In the genomic region with DNA sequence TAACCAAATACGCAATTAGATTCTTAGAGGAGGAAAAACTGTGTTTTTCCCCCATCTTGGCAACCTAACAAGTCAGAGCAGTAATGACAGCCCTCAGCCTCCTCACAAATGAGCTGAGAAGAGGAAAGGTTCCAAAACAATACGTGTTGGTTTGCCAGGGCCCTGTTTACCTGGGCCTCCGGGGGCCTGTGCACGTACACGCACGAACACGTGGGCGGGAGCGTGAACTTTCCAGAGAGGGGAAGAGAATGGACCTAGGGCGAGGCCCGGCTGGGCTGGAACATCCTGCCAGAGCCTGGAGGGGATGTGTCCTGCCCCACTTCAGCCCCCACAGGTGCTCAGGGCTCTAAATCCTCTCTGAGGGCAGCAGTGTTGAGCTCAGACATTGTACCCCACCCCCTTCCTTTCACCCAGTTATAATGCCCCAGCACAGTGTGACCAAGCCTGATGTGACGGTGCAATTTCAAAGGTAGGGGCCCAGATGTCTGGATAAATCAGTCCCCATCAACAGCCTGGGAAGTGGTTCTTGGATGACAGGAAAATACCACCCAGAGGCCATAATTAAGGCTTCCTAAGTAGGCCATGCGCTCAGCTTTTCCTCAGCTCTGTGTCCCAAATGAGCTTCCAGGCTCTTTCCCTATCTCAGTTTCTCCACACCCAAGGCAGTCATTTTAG, we compare ENCODE assay signal across 13 mouse cellular contexts. TPM values are rescaled to one million over a fixed set of nuclear protein-coding genes. Genes with fewer than 3 reads are reported as not detected.
DNase-seq lines count a peak whose midpoint lies in the region; ATAC-seq and TF ChIP-seq lines count a peak whose summit lies in the region.
"Had no signal": no experiment of that assay in that cellular context is flagged by ENCODE, and none has a peak within 500 bp of the region (broad histone marks: within the 10 kb centered on the region; RNA-seq: fewer than 3 reads in every experiment).

No protein-coding gene starts in this region.

- H3K9me3 ChIP-seq in liver, postnatal 0 days (ENCODE audit: low read length) = no peaks in the 10 kb centered on the region
- no peaks in the 10 kb centered on the region for H3K9me3 ChIP-seq in heart, embryonic 13.5 days
- no peaks in the 10 kb centered on the region for H3K9me3 ChIP-seq in limb, embryonic 14.5 days (ENCODE audit: control insufficient read depth, low read length)
- H3K9me3 ChIP-seq: liver, embryonic 13.5 days had no signal

- 71% methylated on average over 13 of the region's 13 CpGs for WGBS in liver, postnatal 0 days (ENCODE audit: insufficient replicate concordance)
- WGBS in heart, embryonic 13.5 days = 67% methylated on average over 13 of the region's 13 CpGs
- WGBS in limb, embryonic 14.5 days = 54% methylated on average over 13 of the region's 13 CpGs

- H3K36me3 ChIP-seq in liver, postnatal 0 days (replicated peaks; ENCODE audit: insufficient read depth, low read length) = no peaks in the 10 kb centered on the region
- H3K36me3 ChIP-seq in heart, embryonic 13.5 days = no peaks in the 10 kb centered on the region
- H3K36me3 ChIP-seq in limb, embryonic 14.5 days (ENCODE audit: control insufficient read depth, insufficient read depth, low read length) = no peaks in the 10 kb centered on the region
- H3K36me3 ChIP-seq: liver, embryonic 13.5 days had no signal

- no peak for TF ChIP-seq EP300 in liver, postnatal 0 days (IDR thresholded peaks at IDR 0.05; ENCODE audit: low read depth)

- ATAC-seq in liver, postnatal 0 days = peak; percentile 25; the same call in 1 of the 2 replicates
- ATAC-seq in heart, embryonic 13.5 days (ENCODE audit: extremely low read depth, insufficient number of reproducible peaks, low FRiP score, low TSS enrichment) = no peak
- ATAC-seq in limb, embryonic 14.5 days (ENCODE audit: low FRiP score, low read depth) = peak; percentile 26; the same call in 1 of the 2 replicates

- no peaks in the 10 kb centered on the region for H3K27me3 ChIP-seq in liver, postnatal 0 days (ENCODE audit: insufficient read depth, low read length)
- H3K27me3 ChIP-seq in heart, embryonic 13.5 days (replicated peaks) = no peaks in the 10 kb centered on the region
- no peaks in the 10 kb centered on the region for H3K27me3 ChIP-seq in limb, embryonic 14.5 days (ENCODE audit: control insufficient read depth, insufficient read depth, low read length)
- H3K27me3 ChIP-seq: liver, embryonic 13.5 days had no signal

- no peak for DNase-seq in liver, postnatal 0 days
- no peak for DNase-seq in liver
- peak; percentile 23 for DNase-seq in brain, adult 2 months (ENCODE audit: low read depth, low spot score)
- DNase-seq in limb, embryonic 14.5 days (ENCODE audit: low spot score) = no peak
- DNase-seq in adrenal gland, postnatal 10 days = no peak
- no peak for DNase-seq in kidney, postnatal 36 days
- no peak for DNase-seq in layer of hippocampus, postnatal 25 days (ENCODE audit: extremely low spot score in 1 of 2, low spot score in 1 of 2)
- DNase-seq: adrenal gland, postnatal 25 days; cerebellum, postnatal 36 days; kidney, postnatal 14 days; liver, embryonic 13.5 days; thymus, postnatal 25 days had no signal

- no peak overlapping the region for H3K4me3 ChIP-seq in liver, postnatal 0 days (ENCODE audit: low read depth, low read length)
- H3K4me3 ChIP-seq in heart, embryonic 13.5 days = no peak overlapping the region
- H3K4me3 ChIP-seq in limb, embryonic 14.5 days (replicated peaks; ENCODE audit: low read length) = no peak overlapping the region
- H3K4me3 ChIP-seq: liver, embryonic 13.5 days had no signal

- TF ChIP-seq POLR2A in limb, embryonic 14.5 days (IDR thresholded peaks at IDR 0.05; ENCODE audit: borderline replicate concordance, extremely low read depth, insufficient read depth, insufficient read length) = no peak

- H3K4me2 ChIP-seq in liver, postnatal 0 days (ENCODE audit: low read depth, low read length) = no peak overlapping the region
- H3K4me2 ChIP-seq in heart, embryonic 13.5 days = no peak overlapping the region
- H3K4me2 ChIP-seq in limb, embryonic 14.5 days (replicated peaks; ENCODE audit: low read depth, low read length, severe bottlenecking) = no peak overlapping the region
- H3K4me2 ChIP-seq: liver, embryonic 13.5 days had no signal

- TF ChIP-seq CTCF in liver, postnatal 0 days (IDR thresholded peaks at IDR 0.05; ENCODE audit: low read depth) = no peak

- H3K9ac ChIP-seq in liver, postnatal 0 days (replicated peaks) = no peak overlapping the region
- 0 out of 2 replicates have a peak overlapping the region, but pooled peaks have one; percentile 40 for H3K9ac ChIP-seq in heart, embryonic 13.5 days
- no peak overlapping the region for H3K9ac ChIP-seq in limb, embryonic 14.5 days (ENCODE audit: low read depth, low read length, severe bottlenecking)
- H3K9ac ChIP-seq: liver, embryonic 13.5 days had no signal

- H3K27ac ChIP-seq in liver, postnatal 0 days (ENCODE audit: low read depth) = no peak overlapping the region
- H3K27ac ChIP-seq in heart, embryonic 13.5 days (replicated peaks) = no peak overlapping the region
- H3K27ac ChIP-seq in limb, embryonic 14.5 days (replicated peaks; ENCODE audit: low read depth, low read length) = peak overlapping the region; percentile 59
- H3K27ac ChIP-seq: liver, embryonic 13.5 days had no signal

- peaks cover 4% of the 10 kb centered on the region for H3K4me1 ChIP-seq in liver, postnatal 0 days (ENCODE audit: insufficient read depth)
- peaks cover 24% of the 10 kb centered on the region for H3K4me1 ChIP-seq in heart, embryonic 13.5 days
- peaks cover 14% of the 10 kb centered on the region for H3K4me1 ChIP-seq in limb, embryonic 14.5 days (ENCODE audit: control insufficient read depth, insufficient read depth, low read length)
- H3K4me1 ChIP-seq: liver, embryonic 13.5 days had no signal

RNA-seq across cellular contexts. Expression of a gene that starts 53.4 kb away (rescaled TPM):
- 2.0 TPM in 2 replicates for polyA plus RNA-seq in liver, postnatal 0 days (2015; fragmentation: Nextera tagmentation; extraction: Ambion mirVana)
- polyA plus RNA-seq in heart, embryonic 13.5 days (2015; fragmentation: Nextera tagmentation; extraction: Ambion mirVana) = 10.0 and 10.2 TPM in 2 replicates
- 45.9 and 48.5 TPM in 2 replicates for polyA plus RNA-seq in limb, embryonic 14.5 days (2012; rRNA removed)
- polyA plus RNA-seq in limb, embryonic 14.5 days (2014; fragmentation: Nextera tagmentation; extraction: Ambion mirVana) = 2.0 and 4.0 TPM in 2 replicates
- total RNA-seq in adrenal gland, postnatal 10 days (2021) = 10 to 100 TPM; 27.3 to 28.9 TPM
- 10 to 100 TPM; 12.7 to 14.0 TPM for total RNA-seq in layer of hippocampus, postnatal 25 days (2021)
